ENCODE assay signal across 8 mouse cellular contexts in genomic region chr10:80603364-80603763, GRCm38 (mm10). TPM values are rescaled to one million over a fixed set of nuclear protein-coding genes. Genes with fewer than 3 reads are reported as not detected.
DNase-seq lines count a peak whose midpoint lies in the region; ATAC-seq and TF ChIP-seq lines count a peak whose summit lies in the region.

No protein-coding gene starts in this region.

- peak overlapping the region; percentile 81 for H3K9ac ChIP-seq in heart, embryonic 12.5 days
- peak overlapping the region; percentile 87 for H3K9ac ChIP-seq in ES-E14 (ENCODE audit: insufficient read depth, low read depth, low read length, poor library complexity, severe bottlenecking)
- H3K9ac ChIP-seq in forebrain, postnatal 0 days = peak overlapping the region; percentile 57
- peak overlapping the region; percentile 76 for H3K9ac ChIP-seq in liver, embryonic 16.5 days (ENCODE audit: low read depth, low read length)

- peak overlapping the region; percentile 76 for H3K27ac ChIP-seq in heart, embryonic 12.5 days (ENCODE audit: poor library complexity, severe bottlenecking)
- H3K27ac ChIP-seq in ES-E14 (ENCODE audit: insufficient read depth, low read depth, low read length, poor library complexity, severe bottlenecking) = peak overlapping the region; percentile 68; the same call in 1 of the 2 replicates
- peak overlapping the region; percentile 93 for H3K27ac ChIP-seq in forebrain, postnatal 0 days (ENCODE audit: low read depth, low read length)
- peak overlapping the region; percentile 90 for H3K27ac ChIP-seq in liver, embryonic 16.5 days (ENCODE audit: low read length)

- H3K9me3 ChIP-seq in heart, embryonic 12.5 days (replicated peaks) = no peaks in the 10 kb centered on the region
- H3K9me3 ChIP-seq in ES-E14 (ENCODE audit: control insufficient read depth, insufficient read depth, low read depth, low read length) = no peaks in the 10 kb centered on the region
- H3K9me3 ChIP-seq in forebrain, postnatal 0 days (ENCODE audit: low read length) = no peaks in the 10 kb centered on the region
- no peaks in the 10 kb centered on the region for H3K9me3 ChIP-seq in liver, embryonic 16.5 days (replicated peaks; ENCODE audit: control insufficient read depth, low read length)

- WGBS in heart, embryonic 12.5 days = 31% methylated on average over 7 of the region's 7 CpGs
- WGBS in forebrain, postnatal 0 days = 36% methylated on average over 7 of the region's 7 CpGs
- WGBS in liver, embryonic 16.5 days (ENCODE audit: insufficient replicate concordance) = 18% methylated on average over 7 of the region's 7 CpGs

- H3K36me3 ChIP-seq in heart, embryonic 12.5 days = peaks cover 25% of the 10 kb centered on the region
- peaks cover 22% of the 10 kb centered on the region for H3K36me3 ChIP-seq in ES-E14 (ENCODE audit: control insufficient read depth, insufficient read depth, low read length, poor library complexity, severe bottlenecking)
- peaks cover 23% of the 10 kb centered on the region for H3K36me3 ChIP-seq in forebrain, postnatal 0 days (ENCODE audit: insufficient read depth)
- peaks cover 22% of the 10 kb centered on the region for H3K36me3 ChIP-seq in liver, embryonic 16.5 days (ENCODE audit: control insufficient read depth, insufficient read depth)

- peak overlapping the region; percentile 93 for H3K4me2 ChIP-seq in heart, embryonic 12.5 days
- H3K4me2 ChIP-seq in forebrain, postnatal 0 days (ENCODE audit: low read depth) = peak overlapping the region; percentile 66
- peak overlapping the region; percentile 97 for H3K4me2 ChIP-seq in liver, embryonic 16.5 days (ENCODE audit: low read depth, low read length)

- ATAC-seq in heart, embryonic 12.5 days (ENCODE audit: insufficient number of reproducible peaks, low FRiP score) = no peak
- ATAC-seq in forebrain, postnatal 0 days = no peak
- no peak for ATAC-seq in liver, embryonic 16.5 days (ENCODE audit: low read depth)

- H3K4me1 ChIP-seq in heart, embryonic 12.5 days (replicated peaks) = peaks cover 23% of the 10 kb centered on the region
- H3K4me1 ChIP-seq in ES-E14 (ENCODE audit: control insufficient read depth in 2 of 2, insufficient read depth in 2 of 2, low read length in 2 of 2, poor library complexity in 1 of 2) = peaks cover 0 to 19% of the 10 kb centered on the region in 2 experiments; a peak in 1 of 4 replicates
- peaks cover 12% of the 10 kb centered on the region; the same call in 1 of the 2 replicates for H3K4me1 ChIP-seq in forebrain, postnatal 0 days (ENCODE audit: insufficient read depth)
- peaks cover 55% of the 10 kb centered on the region for H3K4me1 ChIP-seq in liver, embryonic 16.5 days (ENCODE audit: control insufficient read depth, low read depth, low read length)

- intact Hi-C loops in heart, postnatal 14 days (cut with DNase I) = loop anchor here (2.0 kb wide), 1 partner anchor 25 kb away; no protein-coding TSS in a partner anchor

- no peak for TF ChIP-seq CTCF in forebrain, postnatal 0 days (IDR thresholded peaks at IDR 0.05; ENCODE audit: low read depth)

- H3K27me3 ChIP-seq in heart, embryonic 12.5 days (replicated peaks) = no peaks in the 10 kb centered on the region
- no peaks in the 10 kb centered on the region; the same call in 1 of the 2 replicates for H3K27me3 ChIP-seq in forebrain, postnatal 0 days (ENCODE audit: insufficient read depth, low read length)
- no peaks in the 10 kb centered on the region for H3K27me3 ChIP-seq in liver, embryonic 16.5 days (ENCODE audit: control insufficient read depth, insufficient read depth, low read depth, low read length)

- no peak for DNase-seq in heart, postnatal 14 days
- DNase-seq in ES-E14 (ENCODE audit: low read depth, low spot score) = no peak
- DNase-seq in forebrain, postnatal 0 days = no peak
- no peak for DNase-seq in MN1 (ENCODE audit: low spot score)
- no peak for DNase-seq in T-cell, adult 2 months (ENCODE audit: low spot score)
- DNase-seq in gastrocnemius, adult 8-10 months (ENCODE audit: low spot score in 2 of 2) = no peak

- peak overlapping the region; percentile 74 for H3K4me3 ChIP-seq in heart, embryonic 12.5 days
- peak overlapping the region; percentile 77 to 86 for H3K4me3 ChIP-seq in ES-E14 (ENCODE audit: insufficient read depth in 1 of 2, low read depth in 1 of 2, low read length in 2 of 2, poor library complexity in 1 of 2, severe bottlenecking in 1 of 2)
- peak overlapping the region; percentile 64 for H3K4me3 ChIP-seq in forebrain, postnatal 0 days (ENCODE audit: low read depth, low read length)
- peak overlapping the region; percentile 70 for H3K4me3 ChIP-seq in liver, embryonic 16.5 days (ENCODE audit: low read depth, low read length)

- in situ Hi-C loops in ES-E14 (cut with MboI; ENCODE audit: low sequenced_read_pairs in 2 of 2, unreplicated experiment in 2 of 2) = no loop called here

TF ChIP-seq in ES-E14, 5 proteins besides CTCF, POLR2A, EP300 and RAD21:
- TF ChIP-seq MAFK (IDR thresholded peaks at IDR 0.05; ENCODE audit: insufficient read depth, low read depth, low read length) (no peak), HCFC1 (IDR thresholded peaks at IDR 0.05; ENCODE audit: borderline replicate concordance, insufficient read depth, low read length) (no peak), ZC3H11A (IDR thresholded peaks at IDR 0.05; ENCODE audit: borderline replicate concordance, low read depth, low read length) (no peak), CHD2 (IDR thresholded peaks at IDR 0.05; ENCODE audit: low read depth, low read length) (no peak), ZNF384 (IDR thresholded peaks at IDR 0.05; ENCODE audit: low read depth, low read length) (no peak)
TF ChIP-seq in ES-E14: peak in this region for 0.

RNA-seq across cellular contexts. Expression of gene Adat3, which starts 0.7 kb away (rescaled TPM):
- polyA plus RNA-seq in heart, embryonic 12.5 days (2016; fragmentation: Nextera tagmentation; extraction: Ambion mirVana) = 3.5 and 4.1 TPM in 2 replicates
- 1 to 10 TPM; 1.6 to 1.8 TPM for total RNA-seq in heart, postnatal 14 days (2021)
- total RNA-seq in ES-E14 (2012; rRNA removed) = 12.2 and 12.7 TPM in 2 replicates
- 3.0 and 4.9 TPM in 2 replicates for total RNA-seq in forebrain, postnatal 0 days (2014; rRNA removed)
- polyA plus RNA-seq in forebrain, postnatal 0 days (2015; fragmentation: Nextera tagmentation; extraction: Ambion mirVana) = 4.2 and 4.5 TPM in 2 replicates
- polyA plus RNA-seq in liver, embryonic 16.5 days (2015; fragmentation: Nextera tagmentation; extraction: Ambion mirVana) = 3.2 and 3.7 TPM in 2 replicates
- under 1 TPM in 3 of 4 experiments, not detected in 1; 0.29 to 0.43 (median 0.36) TPM for total RNA-seq in gastrocnemius, adult 8-10 months (2022)

RNA-seq across cellular contexts. Expression of gene Scamp4, which starts 0.7 kb away (rescaled TPM):
- 67.4 and 70.0 TPM in 2 replicates for polyA plus RNA-seq in heart, embryonic 12.5 days (2016; fragmentation: Nextera tagmentation; extraction: Ambion mirVana)
- total RNA-seq in heart, postnatal 14 days (2021) = 10 to 100 TPM; 19.8 to 23.5 TPM
- 54.8 and 83.8 TPM in 2 replicates for total RNA-seq in ES-E14 (2012; rRNA removed)
- 21.0 and 24.1 TPM in 2 replicates for total RNA-seq in forebrain, postnatal 0 days (2014; rRNA removed)
- polyA plus RNA-seq in forebrain, postnatal 0 days (2015; fragmentation: Nextera tagmentation; extraction: Ambion mirVana) = 86.8 and 87.9 TPM in 2 replicates
- polyA plus RNA-seq in liver, embryonic 16.5 days (2015; fragmentation: Nextera tagmentation; extraction: Ambion mirVana) = 35.3 and 38.3 TPM in 2 replicates
- 10 to 100 TPM; 17.4 to 21.2 (median 19.2) TPM for total RNA-seq in gastrocnemius, adult 8-10 months (2022)

RNA-seq across cellular contexts. Expression of gene Gm49322, which starts 2.5 kb away (rescaled TPM):
- 2.4 and 2.6 TPM in 2 replicates for polyA plus RNA-seq in heart, embryonic 12.5 days (2016; fragmentation: Nextera tagmentation; extraction: Ambion mirVana)
- total RNA-seq in heart, postnatal 14 days (2021) = under 1 TPM; 0.55 to 0.71 TPM
- 8.4 and 9.7 TPM in 2 replicates for total RNA-seq in ES-E14 (2012; rRNA removed)
- total RNA-seq in forebrain, postnatal 0 days (2014; rRNA removed) = 1.2 and 2.7 TPM in 2 replicates
- 0.58 and 0.69 TPM in 2 replicates for polyA plus RNA-seq in forebrain, postnatal 0 days (2015; fragmentation: Nextera tagmentation; extraction: Ambion mirVana)
- 1.2 and 1.5 TPM in 2 replicates for polyA plus RNA-seq in liver, embryonic 16.5 days (2015; fragmentation: Nextera tagmentation; extraction: Ambion mirVana)
- total RNA-seq in gastrocnemius, adult 8-10 months (2022) = under 1 TPM in 2 of 4 experiments, not detected in 2; 0.20 to 0.24 TPM

RNA-seq across cellular contexts. Expression of gene Abhd17a, which starts 13.2 kb away (rescaled TPM):
- polyA plus RNA-seq in heart, embryonic 12.5 days (2016; fragmentation: Nextera tagmentation; extraction: Ambion mirVana) = 99.4 and 105 TPM in 2 replicates
- 10 to 100 TPM; 73.0 to 75.1 TPM for total RNA-seq in heart, postnatal 14 days (2021)
- total RNA-seq in ES-E14 (2012; rRNA removed) = 67.9 and 68.7 TPM in 2 replicates
- total RNA-seq in forebrain, postnatal 0 days (2014; rRNA removed) = 156 and 201 TPM in 2 replicates
- polyA plus RNA-seq in forebrain, postnatal 0 days (2015; fragmentation: Nextera tagmentation; extraction: Ambion mirVana) = 154 and 155 TPM in 2 replicates
- 31.4 and 35.9 TPM in 2 replicates for polyA plus RNA-seq in liver, embryonic 16.5 days (2015; fragmentation: Nextera tagmentation; extraction: Ambion mirVana)
- 10 to 100 TPM; 70.5 to 80.7 (median 77.3) TPM for total RNA-seq in gastrocnemius, adult 8-10 months (2022)

RNA-seq across cellular contexts. Expression of gene Csnk1g2, which starts 19.3 kb away (rescaled TPM):
- polyA plus RNA-seq in heart, embryonic 12.5 days (2016; fragmentation: Nextera tagmentation; extraction: Ambion mirVana) = 131 and 136 TPM in 2 replicates
- total RNA-seq in heart, postnatal 14 days (2021) = 100 to 1,000 TPM; 123 to 131 TPM
- 138 and 167 TPM in 2 replicates for total RNA-seq in ES-E14 (2012; rRNA removed)
- total RNA-seq in forebrain, postnatal 0 days (2014; rRNA removed) = 127 and 135 TPM in 2 replicates
- 91.8 and 94.1 TPM in 2 replicates for polyA plus RNA-seq in forebrain, postnatal 0 days (2015; fragmentation: Nextera tagmentation; extraction: Ambion mirVana)
- 5.0 and 9.8 TPM in 2 replicates for polyA plus RNA-seq in liver, embryonic 16.5 days (2015; fragmentation: Nextera tagmentation; extraction: Ambion mirVana)
- total RNA-seq in gastrocnemius, adult 8-10 months (2022) = 100 to 1,000 TPM; 124 to 147 (median 144) TPM
